Mouse (Mus musculus) lung, postnatal 4 days (tissue): ENCODE data around the gene Efcc1.
A peak's percentile ranks its signal among the peaks of the same experiment; 100 is the strongest.

ENCODE experiments used
- DNase-seq, 2 experiments: peaks; one replicate each; pipeline ENCODE4 v3.0.0; 2021

Efcc1 gene

DNA sequence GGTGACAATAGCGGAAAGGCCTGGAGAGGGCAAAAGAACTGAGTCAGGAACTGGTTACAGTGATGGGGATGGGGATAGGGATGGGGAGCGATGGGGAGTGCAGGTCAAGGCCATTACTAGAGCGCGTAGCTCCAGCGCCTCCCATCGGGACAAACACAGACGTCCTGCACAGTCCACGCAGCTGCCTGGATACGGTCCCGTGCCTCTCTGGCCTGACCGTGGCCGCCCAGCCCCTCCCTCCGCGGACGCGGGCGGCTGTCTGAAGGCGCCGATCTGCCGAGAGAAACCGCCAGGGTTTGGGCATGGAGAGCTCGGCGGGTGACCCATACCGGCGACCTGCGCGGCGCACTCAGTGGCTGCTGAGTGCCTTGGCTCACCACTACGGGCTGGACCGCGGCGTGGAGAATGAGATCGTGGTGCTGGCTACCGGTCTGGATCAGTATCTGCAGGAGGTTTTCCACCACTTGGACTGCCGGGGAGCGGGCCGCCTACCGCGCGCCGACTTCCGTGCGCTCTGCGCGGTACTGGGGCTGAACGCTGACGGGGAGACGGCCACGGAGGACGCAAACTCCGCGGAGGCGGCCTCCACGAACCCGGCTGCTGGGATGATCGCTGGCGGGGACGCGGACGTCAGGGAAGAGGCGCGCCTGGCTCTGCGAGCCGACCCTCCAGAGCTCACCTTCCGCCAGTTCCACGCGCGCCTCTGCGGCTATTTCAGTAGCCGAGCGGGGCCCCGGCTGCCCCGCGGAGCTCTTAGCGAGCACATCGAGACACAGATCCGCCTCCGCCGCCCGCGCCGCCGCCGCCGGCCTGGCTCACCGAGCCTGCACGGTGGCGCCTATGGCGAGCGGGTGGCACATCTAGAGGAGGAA, at the start of gene Efcc1:
Efcc1 (plus strand) TSS at position 279 of the 872 bp plus-strand sequence.
- DNase-seq = peak; percentile 72 to 85

DNA sequence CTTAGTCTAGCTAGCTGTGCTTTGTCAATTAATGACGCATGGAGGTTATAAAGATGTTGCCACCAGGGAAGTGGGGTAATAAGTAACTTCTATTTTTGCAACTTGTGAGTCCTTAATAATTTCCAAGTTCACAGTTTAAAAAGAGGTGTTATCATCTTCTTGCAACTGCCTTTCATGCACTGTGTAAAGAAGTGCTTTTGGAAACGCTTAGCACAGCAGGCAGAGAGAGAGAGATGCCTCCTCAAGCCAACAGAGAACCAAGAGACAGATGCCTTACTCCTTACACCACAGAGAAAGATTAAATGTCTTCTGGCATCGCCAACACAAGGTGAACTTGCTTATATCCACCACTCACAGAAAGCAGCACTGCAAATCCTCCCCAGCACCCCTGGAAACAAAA, 34.7 kb upstream of the Efcc1 start:
- DNase-seq = no peak

DNA sequence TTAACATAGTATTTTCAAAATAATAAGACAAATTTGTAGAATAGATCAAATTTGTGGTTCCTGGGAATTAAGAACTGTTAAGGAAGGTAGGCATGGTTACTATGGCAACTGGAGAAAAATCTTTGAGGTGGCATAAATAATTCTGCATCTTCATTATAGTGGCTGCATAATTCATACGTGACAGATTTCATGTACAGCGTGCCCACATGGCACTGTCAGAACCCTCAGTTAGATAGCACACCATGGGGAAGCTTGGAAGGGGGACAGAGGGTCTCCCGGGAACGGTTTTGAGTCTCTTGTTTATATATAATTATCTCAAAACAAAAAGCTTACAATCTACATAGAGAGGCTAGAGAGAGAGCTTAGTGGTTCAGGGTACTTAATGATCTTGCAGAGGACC, 34.1 kb upstream of the Efcc1 start:
- DNase-seq = no peak

DNA sequence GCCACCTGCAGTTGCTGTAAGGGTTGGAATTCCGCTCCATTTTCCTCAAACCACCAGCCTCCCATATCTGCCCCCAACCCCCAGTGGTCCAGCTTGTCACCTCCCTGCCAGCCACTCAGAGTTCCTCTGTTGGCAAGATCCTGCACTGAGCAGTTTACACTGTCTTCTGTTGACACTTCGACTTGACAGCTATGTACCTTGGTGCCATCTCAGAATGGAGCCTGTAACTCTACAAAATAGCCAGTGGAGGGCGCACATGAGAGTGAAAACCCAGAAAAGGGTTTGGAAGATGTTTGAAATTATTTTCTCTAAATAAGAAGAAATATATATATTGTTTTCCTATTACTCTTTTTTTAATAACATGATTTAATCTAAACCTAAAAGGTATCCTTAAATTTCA, 24.4 kb upstream of the Efcc1 start:
- peak in 1 of 2 experiments; percentile 21 for DNase-seq

DNA sequence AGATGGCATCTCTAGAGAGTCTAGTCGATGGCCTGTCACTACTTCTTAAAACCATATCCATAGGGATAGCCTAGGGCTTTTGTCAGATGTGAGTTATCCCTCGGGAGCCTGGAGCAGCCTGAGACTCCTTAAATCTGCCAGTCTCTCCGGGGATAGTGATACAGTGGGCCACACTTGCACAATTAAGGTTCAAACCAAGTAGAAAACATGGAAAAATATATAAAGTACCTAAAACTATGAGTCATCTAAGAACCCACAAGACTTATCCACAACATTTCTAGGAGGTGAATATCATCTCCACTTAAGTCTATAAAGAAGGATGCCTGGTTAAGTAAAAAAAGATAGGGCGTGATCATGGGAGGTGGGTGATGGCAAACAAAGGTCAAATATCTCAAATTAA, 18.4 kb upstream of the Efcc1 start:
- DNase-seq = no peak

DNA sequence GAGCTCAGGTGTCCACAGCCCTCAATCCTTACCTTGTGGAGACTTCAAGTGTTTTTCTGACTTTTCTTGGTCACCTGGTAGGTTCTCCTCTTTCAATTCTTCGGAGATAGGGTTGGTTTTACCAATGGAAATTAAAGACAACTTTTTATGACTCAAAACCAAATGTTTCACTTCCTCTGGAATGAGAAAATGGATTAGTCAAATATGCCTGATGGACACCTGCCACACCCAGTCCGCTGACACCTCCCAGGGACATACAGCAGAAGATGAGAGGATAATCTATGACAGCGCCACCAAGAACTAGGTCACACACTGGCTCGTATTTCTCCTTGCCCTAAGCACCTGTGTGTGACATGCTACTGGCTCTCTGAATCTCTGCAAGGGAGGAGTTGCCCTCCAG, 16.6 kb upstream of the Efcc1 start:
- DNase-seq = no peak

DNA sequence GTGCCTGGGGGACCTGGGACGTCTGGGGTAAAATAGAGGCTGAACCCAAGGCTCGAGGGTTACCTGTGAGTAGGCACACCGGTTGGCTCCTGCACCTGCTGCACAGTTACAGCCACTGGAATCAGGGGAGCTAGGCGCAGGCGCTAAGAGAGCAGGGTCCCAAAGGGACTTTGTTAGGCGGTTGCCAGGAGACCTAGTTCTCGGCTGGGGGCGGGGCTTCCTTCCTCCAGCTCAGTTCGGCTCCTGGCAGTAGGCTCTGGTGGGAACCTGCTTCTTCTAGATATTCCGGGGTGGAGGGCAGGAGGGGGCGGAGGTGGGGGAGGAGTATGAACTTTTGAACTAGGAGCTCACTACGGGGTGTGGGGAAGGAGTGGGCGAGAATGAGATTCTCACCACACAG, 8.0 kb upstream of the Efcc1 start:
- DNase-seq = peak; percentile 38 to 42

DNA sequence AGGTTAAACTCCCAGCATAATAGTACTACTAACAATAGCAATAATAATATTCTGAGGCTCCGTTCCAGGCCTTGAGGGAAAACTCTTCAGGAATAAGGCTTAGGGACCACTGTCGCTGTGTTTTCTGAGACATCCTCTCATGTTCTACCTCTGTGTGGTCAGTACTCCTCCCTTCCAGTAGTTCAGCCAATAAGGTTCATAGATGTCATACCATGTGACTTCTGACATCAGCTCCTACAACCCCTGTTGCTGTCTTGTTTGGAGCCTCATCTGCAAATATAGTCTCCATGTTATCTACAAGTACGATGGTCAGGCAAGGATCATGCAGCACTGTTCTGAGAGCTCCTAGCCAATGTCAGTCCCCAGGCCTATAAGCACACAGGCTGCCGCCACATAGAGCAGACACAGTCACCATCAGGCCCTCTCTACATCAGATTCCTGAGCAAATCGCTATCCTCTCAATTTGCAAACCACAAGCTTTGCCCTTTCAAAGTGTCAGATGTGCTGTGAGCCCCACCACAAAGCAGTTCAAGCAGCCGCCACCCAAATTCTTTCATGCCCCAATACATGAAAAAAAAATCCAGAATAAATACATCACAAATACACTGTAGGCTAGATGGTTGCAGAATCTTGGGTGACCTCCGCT, 5.3 kb upstream of the Efcc1 start:
- no peak for DNase-seq

DNA sequence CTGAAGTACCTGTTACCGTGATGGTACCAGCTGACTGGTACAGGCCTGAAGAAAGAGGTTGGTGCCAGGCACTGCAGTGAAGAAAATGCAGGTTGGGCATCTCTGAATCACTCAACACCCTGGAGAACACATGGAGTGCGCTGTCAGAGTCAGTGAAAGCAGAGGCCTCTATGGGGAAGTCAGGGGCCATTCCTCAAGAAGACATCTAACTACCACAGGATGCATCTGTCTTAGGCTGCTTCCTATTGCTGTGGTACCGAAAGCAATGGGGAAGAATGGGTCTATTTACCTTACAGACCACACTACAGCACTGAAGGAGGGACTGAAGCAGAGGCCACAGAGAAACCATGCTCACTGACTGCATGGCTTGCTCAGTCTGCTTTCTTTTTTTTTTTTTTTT, 2.6 kb upstream of the Efcc1 start:
- no peak for DNase-seq

DNA sequence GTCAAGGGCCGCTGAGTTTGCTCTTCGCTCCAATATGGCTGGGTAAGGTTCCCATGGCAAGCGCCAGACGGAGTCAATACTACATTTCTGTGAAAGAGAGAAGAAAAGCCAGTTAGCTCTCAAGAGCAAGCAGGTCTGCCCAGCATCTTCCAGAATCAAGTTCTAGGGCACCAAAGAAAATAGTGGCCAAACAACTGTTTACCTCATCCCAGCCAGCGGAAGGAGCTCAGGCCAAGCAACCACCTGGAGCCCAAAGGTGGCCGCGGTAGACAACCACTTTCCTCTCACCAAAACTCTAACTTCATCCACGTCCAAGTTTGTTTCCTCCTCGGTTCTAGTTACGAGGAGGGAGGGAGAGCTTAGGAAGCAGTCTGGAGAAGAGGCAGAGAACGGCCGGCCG, 528 bp upstream of the Efcc1 start:
- DNase-seq = no peak

DNA sequence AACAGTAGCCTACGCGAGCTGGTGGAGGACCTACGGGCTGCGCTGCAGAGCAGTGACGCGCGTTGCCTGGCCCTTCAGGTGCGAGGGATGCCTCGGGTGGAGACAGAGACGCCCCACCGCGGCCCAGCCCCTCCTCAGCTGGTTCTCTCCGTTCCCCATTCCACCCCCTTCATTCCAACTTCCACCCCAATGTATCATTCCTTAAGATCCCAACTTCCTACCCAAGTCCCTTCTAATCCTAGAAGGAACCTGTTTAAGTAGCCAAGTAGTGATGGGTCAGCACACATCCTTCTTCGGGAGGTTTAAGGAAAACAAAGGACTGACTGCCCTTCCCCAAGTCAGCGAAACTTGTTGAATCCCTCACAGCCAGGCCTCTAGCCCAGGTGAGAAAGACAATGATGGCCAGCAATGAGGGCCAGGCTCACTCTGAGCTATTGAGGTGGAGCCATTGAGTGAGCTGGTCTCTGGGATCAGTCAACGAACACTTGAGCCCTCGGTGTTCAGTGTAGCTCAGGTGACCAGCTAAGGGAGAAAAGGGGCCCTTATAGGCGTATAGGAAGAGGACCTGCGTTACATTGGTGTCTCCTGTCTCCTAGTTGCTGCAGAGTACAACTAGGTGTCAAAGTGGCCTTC, 910 bp downstream of the Efcc1 start:
- no peak for DNase-seq

DNA sequence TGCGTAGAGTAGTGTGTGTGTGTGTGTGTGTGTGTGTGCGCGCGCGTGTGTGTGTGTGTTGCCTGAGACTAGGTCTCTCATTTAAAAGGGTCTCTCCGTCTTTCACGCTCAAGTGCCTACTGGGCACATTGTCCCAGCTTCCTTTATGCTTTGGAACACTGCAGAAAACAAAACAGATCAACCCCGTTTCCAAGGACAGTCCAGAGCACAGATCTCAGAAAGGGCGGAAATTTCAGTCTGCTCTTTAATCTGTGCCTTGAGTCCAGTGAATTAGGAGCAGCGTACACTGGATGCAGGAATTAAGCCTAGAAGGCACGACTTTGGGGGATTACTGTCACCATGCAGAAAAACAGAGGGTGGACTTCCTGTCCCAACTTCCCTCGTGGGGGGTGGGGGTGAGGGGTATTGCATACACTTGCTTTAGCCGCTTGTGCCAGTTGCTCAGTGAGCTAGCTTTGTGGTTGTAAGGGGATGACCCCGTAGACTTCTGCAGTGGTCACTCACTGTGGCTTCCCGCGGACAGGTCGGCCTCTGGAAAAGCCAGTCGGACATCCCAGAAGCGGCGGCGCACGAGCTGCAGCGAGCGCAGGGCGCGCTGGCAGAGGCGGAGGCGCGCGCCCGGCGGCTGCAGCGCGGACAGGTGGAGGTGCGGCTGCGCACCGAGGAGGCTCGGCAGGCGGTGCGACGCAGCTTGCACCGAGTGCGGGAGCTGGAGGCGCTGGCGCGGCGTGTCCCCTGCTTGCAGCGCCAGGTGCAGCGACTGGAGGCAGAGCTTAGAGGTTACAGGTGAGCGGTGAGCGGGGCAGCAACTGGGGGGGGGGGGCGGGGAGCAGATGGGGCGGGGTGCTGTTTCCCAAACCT, 1.7 kb downstream of the Efcc1 start:
- no peak for DNase-seq

DNA sequence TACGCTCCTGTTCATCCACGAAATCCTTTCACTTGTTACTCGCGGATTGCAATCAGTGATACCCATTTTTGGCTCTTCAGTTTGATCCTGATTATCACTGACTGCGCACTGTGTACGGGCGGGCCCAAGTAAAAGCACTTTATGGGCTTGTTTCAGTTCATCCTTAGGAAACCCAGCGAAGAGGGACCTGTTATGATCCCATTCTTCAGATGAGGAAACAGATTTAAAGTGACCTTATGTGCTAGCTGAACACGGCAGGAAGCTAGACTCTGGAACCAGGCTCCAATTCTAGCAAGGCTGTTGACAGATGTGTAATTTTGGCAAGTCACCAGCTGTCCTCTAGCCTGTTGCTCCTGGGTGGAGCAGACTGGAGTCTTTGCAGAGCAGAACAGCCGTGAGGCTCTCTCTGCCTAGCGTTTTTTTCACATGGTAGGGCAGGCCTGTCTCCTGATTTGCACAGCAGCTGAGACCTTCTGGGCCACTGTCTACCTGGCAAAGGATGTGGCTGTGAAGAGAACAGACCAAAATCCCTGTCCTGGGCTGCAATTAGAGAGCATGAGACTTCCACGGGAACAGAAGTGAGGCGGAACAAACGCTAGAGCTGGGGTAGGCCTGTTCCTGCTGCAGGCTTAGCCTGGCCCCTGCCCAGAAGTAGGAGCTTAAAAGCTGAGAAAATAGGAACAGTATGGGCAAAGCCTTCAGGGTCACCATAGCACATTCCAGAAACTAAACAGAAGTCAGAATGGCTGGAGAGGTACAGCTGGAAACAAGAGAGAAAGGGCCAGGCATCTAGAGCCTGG, 2.7 kb downstream of the Efcc1 start:
- DNase-seq = peak; percentile 44 to 63

DNA sequence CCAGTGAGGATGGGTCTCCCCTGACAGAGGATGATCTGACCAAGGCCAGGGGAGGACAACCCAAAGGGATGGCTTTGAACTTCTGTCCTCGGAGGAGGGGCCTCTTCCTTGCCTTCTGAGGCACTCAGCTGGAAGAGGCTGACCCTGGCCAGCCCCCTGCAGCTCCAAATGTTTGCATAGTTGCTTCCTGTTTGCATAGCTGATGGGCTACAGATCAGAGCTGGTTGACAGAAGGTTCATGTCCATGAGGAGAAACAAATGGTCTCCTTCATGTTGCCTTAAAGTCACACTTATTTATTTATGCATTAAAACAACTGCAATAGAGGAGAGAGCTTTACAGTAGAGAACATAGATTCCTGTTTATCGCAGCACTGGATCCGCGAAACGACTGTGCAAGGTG, 3.5 kb downstream of the Efcc1 start:
- peak; percentile 49 to 85 for DNase-seq

DNA sequence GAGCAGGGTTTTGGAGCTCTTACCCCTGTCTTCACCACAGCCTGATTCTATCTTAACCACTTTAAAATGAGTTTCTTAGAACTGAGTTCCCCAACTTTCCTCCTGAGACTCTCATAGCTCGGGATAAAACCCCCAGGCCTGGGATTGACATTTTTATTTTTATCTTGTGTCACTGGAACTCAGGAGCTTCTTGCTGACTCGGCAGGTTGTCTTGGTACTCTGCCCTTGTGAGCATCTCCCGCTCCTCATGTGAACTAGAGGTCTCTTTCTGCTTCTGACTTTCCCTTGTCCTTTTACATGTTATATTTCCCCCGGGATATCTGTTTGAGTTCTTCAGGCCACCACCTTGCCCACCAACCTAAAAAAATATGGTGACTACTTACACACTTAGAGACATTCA, 6.3 kb downstream of the Efcc1 start:
- DNase-seq = no peak

DNA sequence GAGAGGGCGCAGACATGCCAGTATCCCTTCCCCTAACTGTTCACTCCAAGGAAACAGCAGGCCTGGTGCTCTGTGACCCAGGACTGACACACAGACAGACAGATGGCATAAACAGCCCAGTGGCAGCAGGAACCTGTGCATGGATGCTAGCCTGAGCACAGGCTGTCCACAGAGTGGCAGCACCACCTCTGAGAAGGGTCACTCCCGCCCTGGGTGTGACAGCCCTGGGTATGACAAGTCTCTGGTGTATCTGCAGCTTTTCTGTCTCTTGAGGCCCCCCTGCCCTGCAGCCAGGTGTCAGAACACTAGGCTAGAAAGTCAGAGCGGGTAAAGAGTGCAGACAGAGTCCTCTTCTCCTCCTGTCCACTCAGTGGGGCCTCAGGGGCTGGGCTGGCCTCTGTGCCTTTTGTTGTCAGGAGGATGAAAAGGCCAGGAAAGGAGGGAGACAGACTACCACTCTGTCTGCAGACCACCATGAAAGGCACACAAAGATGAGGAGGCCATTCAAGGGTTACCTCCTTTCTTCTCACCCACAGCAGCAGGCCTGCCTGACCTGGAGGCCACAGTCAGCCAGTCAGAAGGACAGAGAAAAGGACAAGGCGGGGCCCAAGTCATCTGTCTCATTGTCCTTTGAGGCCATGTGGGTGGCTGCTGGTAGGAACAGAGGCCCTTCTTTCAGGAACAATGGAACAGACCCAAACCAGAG, 7.4 kb downstream of the Efcc1 start:
- DNase-seq = no peak

DNA sequence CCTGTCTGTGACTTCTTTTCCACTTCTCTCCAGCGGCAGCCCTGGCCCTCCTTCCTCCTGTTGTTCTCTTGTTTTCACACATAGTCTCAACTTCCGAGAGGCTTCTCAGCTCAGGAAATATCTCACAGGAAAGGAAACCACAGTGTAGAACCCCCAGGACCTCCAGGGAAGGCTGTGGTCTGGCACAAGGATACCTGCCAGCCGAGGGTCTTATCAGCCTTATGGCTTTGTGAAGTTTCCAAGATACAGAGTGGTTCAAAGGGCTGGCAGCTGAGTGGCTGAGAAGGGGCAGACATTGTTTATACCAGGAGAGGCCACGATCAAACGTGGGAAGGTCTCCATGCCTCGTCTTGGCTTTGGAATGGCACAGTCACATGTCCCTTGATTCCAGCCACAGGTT, 9.2 kb downstream of the Efcc1 start:
- no peak for DNase-seq

DNA sequence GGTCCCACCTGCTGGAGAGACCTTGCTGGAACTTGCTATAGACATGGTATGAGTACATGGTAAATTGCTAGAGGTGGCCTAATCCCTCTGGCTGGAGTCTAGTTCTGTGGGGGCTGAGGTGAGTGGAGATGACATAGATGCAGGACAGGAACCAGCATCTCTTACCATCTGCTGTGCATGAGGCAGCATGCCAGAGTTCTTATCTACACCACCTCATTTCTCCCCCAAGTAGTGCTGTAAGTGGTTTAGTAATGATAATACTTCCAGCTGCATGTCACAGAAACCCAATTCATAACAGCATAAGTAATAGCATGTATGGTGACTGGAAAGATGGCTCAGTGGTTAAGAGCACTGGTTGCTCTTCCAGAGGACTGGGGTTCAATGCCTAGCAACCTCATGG, 9.8 kb downstream of the Efcc1 start:
- no peak for DNase-seq

DNA sequence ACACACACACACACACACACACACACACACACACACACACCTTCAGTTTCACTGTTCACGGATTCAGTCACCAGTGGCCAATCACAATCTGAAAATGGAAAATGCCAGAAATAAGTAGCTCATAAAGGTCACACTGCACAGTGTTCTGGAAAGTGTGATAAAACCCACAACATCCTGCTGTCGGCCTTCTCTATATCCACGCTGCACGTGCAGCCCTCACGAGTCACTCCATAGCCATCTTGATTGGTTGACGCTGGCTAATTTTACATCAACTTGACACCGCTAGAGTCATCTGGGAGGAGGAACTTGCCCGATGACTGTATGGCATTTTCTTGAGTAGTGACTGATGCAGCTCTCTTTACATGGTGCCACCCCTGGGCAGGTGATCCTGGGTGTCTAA, 11.3 kb downstream of the Efcc1 start:
- DNase-seq = no peak

DNA sequence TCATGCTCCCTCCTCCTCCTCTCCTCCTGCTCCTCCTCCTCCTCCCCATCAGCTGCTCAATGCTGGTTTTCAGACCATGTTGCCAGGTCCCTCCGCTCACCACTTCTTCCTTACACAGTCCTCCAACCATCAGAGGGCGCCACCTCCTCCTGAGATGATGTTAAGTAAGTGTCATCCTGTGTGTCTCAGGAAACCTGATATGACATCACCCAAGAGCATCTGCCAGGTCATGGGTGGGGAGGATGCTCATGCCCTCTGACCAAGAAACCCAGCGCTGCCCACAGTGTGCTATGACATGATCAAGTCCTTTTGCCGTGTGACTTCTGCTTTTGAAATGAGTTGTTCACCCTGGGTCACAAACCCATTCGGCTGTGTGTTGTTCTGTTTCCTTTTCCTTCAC, 12.1 kb downstream of the Efcc1 start:
- DNase-seq = peak in 1 of 2 experiments; percentile 51

DNA sequence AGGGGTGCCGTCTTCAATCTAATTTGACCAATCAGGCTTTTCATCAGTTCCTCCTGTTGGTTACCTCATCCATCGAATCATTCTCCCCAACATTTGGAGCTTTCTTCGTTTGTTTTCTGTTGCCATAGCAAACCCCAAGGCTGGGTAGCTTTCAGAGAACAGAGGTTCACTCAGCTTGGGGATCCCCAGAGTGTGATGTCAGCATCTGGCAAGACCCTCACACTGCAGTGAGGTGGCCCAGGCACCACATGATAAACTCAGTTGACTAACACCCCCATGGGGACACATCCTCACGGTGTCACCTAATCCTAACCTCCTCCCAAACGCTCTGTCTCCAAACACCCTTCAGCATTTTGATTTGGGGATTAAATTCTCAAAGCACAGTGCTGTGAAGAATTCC, 12.6 kb downstream of the Efcc1 start:
- peak in 1 of 2 experiments; percentile 17 for DNase-seq

DNA sequence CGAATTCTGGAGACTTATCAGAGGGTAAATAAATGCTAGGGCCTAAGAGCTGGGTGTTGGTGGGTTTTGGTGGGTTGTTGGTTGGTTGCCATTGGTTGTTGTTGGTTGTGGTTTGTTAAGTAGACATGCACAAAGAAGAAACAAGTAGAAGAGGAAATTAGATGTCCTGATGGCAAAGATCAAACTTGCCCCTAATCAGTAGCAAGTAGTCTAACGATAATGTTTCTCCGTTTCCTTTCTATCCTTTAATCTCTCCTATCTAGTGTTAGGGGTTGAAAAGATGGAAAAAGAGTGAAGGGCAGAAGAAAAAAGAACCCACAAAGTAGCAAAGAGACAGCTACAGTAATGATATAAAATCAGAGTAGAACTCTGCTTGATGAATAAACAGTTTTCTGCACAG, 14.0 kb downstream of the Efcc1 start:
- DNase-seq = no peak
